Mouse (Mus musculus): ENCODE data around the gene Btn2a2.

DNA sequence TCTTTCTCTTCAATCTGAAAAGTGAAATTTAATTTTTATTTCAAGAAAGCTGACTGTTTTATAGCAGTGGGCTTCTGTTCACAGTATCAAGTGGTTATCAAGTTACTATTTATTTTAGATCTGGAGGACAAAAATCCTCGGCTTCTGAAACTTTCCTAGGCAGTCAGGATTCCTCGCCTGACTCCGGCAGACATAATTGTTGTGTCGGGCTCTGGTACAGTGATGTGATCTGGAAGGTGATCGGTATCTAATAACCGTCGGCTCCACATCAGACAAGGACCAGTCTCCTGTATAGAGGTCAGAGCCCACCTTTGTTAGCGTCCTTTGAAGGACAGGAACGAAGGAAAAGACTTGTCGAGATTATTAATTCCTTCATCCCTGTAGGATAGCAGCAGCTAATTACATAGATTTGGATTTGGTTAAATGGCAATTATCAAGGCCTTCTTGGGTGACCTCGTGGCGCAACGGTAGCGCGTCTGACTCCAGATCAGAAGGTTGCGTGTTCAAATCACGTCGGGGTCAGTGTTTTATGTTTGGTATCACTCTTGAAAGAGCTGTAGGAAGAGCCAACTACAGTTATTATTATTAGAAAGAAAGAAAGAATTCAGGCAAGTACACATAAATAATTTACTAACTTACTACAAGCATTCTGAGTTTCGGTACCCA lies 9.1 kb upstream of the Btn2a2 start:
- TF ChIP-seq CTCF (conservative IDR thresholded peaks at IDR 0.05; ENCODE audit: low read length) (no peak), POU5F1 (IDR thresholded peaks at IDR 0.05; ENCODE audit: borderline replicate concordance, low read length) (no peak)

All from E14TG2a.4 (cell line).